Mouse (Mus musculus) lung, embryonic 16.5 days (tissue): ENCODE data around the gene Hoxb5. TPM values are rescaled to one million over a fixed set of nuclear protein-coding genes. Genes with fewer than 3 reads are reported as not detected.
A peak's percentile ranks its signal among the peaks of the same experiment; 100 is the strongest.

ENCODE experiments used
- ATAC-seq: fragments of 200-750 bp; cut with Nextera tagmentation; 2 replicates; pipeline ENCODE4 v1.8.0; 2017; ENCODE audit warnings: low read depth, mild to moderate bottlenecking, moderate library complexity
- H3K27ac ChIP-seq: fragments of 300-500 bp; sonication (generic); 2 replicates; pipeline ENCODE4 v1.5.1; 2014; ENCODE audit warnings: mild to moderate bottlenecking, control low read depth, low read length
- H3K27me3 ChIP-seq: fragments of 300-500 bp; sonication (generic); 2 replicates; pipeline ENCODE4 v1.6.1; 2014; ENCODE audit warnings: low read depth, low read length, mixed read lengths; ENCODE audit not compliant: control insufficient read depth, insufficient read depth
- H3K36me3 ChIP-seq: fragments of 300-500 bp; sonication (generic); 2 replicates; pipeline ENCODE4 v1.6.1; 2014; ENCODE audit warnings: low read length; ENCODE audit not compliant: control insufficient read depth, insufficient read depth
- H3K4me1 ChIP-seq: fragments of 300-500 bp; sonication (generic); replicated peaks from 2 replicates; pipeline ENCODE4 v1.6.1; 2014; ENCODE audit warnings: low read length, mixed read lengths; ENCODE audit not compliant: control insufficient read depth, insufficient read depth
- H3K4me2 ChIP-seq: fragments of 300-500 bp; sonication (generic); 2 replicates; pipeline ENCODE4 v1.6.1; 2014; ENCODE audit warnings: low read depth, low read length, control low read depth
- H3K4me3 ChIP-seq: fragments of 300-500 bp; sonication (generic); 2 replicates; pipeline ENCODE4 v1.5.1; 2014; ENCODE audit warnings: mild to moderate bottlenecking, low read length, control low read depth
- H3K9ac ChIP-seq: fragments of 300-500 bp; sonication (generic); 2 replicates; pipeline ENCODE4 v1.6.1; 2014; ENCODE audit warnings: low read length, control low read depth
- H3K9me3 ChIP-seq: fragments of 300-500 bp; sonication (generic); 2 replicates; pipeline ENCODE4 v1.6.1; 2016; ENCODE audit warnings: low read length; ENCODE audit not compliant: control insufficient read depth
- WGBS: fragments of 180-500 bp; shearing (Covaris S2); extraction: QIAGEN DNeasy Blood & Tissue Kit; methylation state at CpG from one replicate; pipeline ENCODE4 v1.1.7; 2014; 5-methylcytosine and 5-hydroxymethylcytosine counted together
- polyA plus RNA-seq: library from polyadenylated mRNA; unstranded; fragments of >200 nt; fragmentation: Nextera tagmentation; extraction: Ambion mirVana; gene quantifications from 2 replicates; pipeline ENCODE4 v1.2.1, GENCODE M21; 2015

Gene Hoxb5
- polyA plus RNA-seq, 1 experiment from 2014 or later: 46.6 TPM

- peak overlapping the region; percentile 94 for H3K27ac ChIP-seq
These were observed 18.7 kb downstream of the Hoxb5 start for GRCm38 (mm10) chr11:96321846-96322245.

DNA sequence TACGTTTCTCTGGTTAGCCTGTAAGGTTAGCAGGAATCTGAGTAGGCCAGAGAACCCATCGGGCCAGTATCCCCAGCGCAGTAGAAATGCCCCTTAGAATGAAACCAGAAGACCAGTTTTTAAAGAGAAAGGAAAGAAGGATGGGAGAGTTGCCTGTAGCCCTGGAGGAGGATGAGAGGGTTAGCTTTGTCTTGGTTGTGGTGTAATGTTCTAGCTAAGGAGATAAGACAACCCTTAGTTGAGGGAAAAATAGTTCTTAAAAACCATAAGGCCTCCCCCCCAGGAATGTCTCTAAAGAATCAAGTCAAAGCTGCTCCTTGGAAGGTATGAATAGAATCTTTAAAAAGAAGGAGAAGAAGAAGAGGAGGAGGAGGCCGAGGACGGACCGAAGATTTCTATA is 19.6 kb downstream of the Hoxb5 start:
- H3K4me2 ChIP-seq: peak overlapping the region; percentile 79
- peaks cover 8% of the 10 kb centered on the region for H3K4me1 ChIP-seq
- H3K27ac ChIP-seq: peak overlapping the region; percentile 94
- H3K9ac ChIP-seq: peak overlapping the region; percentile 69
- H3K27me3 ChIP-seq: peaks cover 23% of the 10 kb centered on the region
- H3K4me3 ChIP-seq: peak overlapping the region; percentile 45
- no peaks in the 10 kb centered on the region for H3K9me3 ChIP-seq
- WGBS: 14% methylated on average over 6 of the region's 6 CpGs
- ATAC-seq: no peak
- H3K36me3 ChIP-seq: no peaks in the 10 kb centered on the region

More at GRCm38 (mm10) chr11:96321846-96322245, 18.7 kb downstream of the Hoxb5 start:
- Histone ChIP-seq H3K4me2 (peak overlapping the region; percentile 79), H3K9me3 (no peaks in the 10 kb centered on the region), H3K4me3 (peak overlapping the region; percentile 28), H3K27me3 (peaks cover 16% of the 10 kb centered on the region), H3K4me1 (peaks cover 1% of the 10 kb centered on the region; the same call in 1 of the 2 replicates), H3K9ac (peak overlapping the region; percentile 69), H3K36me3 (no peaks in the 10 kb centered on the region)
- no peak for ATAC-seq
- WGBS: 14% methylated on average over 5 of the region's 5 CpGs

- H3K4me1 ChIP-seq: peaks cover 8% of the 10 kb centered on the region
- 18% methylated on average over 10 of the region's 10 CpGs for WGBS
These were observed 20.0 kb downstream of the Hoxb5 start, which contains the start of gene Hoxb3 for GRCm38 (mm10) chr11:96323154-96323553. Gene Hoxb3, plus strand, starts transcription at chr11:96323326.

GRCm38 (mm10) chr11:96324125-96324524 is 21.0 kb downstream of the Hoxb5 start:
- Histone ChIP-seq H3K27me3 (peaks cover 17% of the 10 kb centered on the region), H3K36me3 (no peaks in the 10 kb centered on the region), H3K4me1 (peaks cover 10% of the 10 kb centered on the region), H3K4me3 (peak overlapping the region; percentile 45), H3K4me2 (peak overlapping the region; percentile 79), H3K9me3 (no peaks in the 10 kb centered on the region), H3K9ac (peak overlapping the region; percentile 79), H3K27ac (peak overlapping the region; percentile 94)
- 14% methylated on average over 5 of the region's 5 CpGs for WGBS
- no peak for ATAC-seq

More at GRCm38 (mm10) chr11:96323154-96323553, 20.0 kb downstream of the Hoxb5 start, which contains the start of gene Hoxb3:
- Histone ChIP-seq H3K4me2 (peak within 1 kb of the TSS; percentile 79), H3K27me3 (peaks cover 19% of the 10 kb centered on the region), H3K4me3 (peak within 1 kb of the TSS; percentile 45), H3K9ac (peak within 1 kb of the TSS; percentile 79), H3K9me3 (no peaks in the 10 kb centered on the region), H3K36me3 (no peaks in the 10 kb centered on the region), H3K27ac (peak within 1 kb of the TSS; percentile 94)
- no peak for ATAC-seq

- WGBS: 15% methylated on average over 8 of the region's 8 CpGs
- peak overlapping the region; percentile 79 for H3K4me2 ChIP-seq
- H3K36me3 ChIP-seq: no peaks in the 10 kb centered on the region
- H3K27ac ChIP-seq: peak overlapping the region; percentile 94
- H3K27me3 ChIP-seq: peaks cover 19% of the 10 kb centered on the region
- peak overlapping the region; percentile 45 for H3K4me3 ChIP-seq
- no peak for ATAC-seq
- H3K9me3 ChIP-seq: no peaks in the 10 kb centered on the region
- peak overlapping the region; percentile 79 for H3K9ac ChIP-seq
- H3K4me1 ChIP-seq: peaks cover 15% of the 10 kb centered on the region
These were observed 21.8 kb downstream of the Hoxb5 start for GRCm38 (mm10) chr11:96324965-96325364.

DNA sequence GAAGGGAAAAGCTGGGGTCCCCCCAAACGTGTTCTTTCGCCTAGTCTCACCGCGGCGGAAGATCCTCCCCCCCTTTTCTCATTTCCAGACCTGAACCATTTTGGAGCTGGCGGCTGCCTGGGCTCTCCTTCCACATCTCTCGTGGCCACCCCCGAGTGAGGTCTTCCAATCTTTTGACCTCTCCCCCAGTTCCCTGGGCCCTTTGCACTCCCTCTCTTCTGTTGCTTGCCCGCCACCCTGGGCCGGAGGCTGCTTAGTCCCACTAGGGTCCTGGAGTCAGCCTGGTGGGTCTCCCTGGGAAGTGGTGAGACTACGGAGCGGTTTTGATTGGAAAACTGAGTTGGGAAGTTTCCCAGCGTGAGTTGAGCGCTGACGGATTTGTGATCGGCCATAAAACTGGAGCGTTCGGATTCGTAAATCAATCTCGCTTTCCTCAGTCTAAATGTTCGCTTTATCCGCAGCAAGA is 22.6 kb downstream of the Hoxb5 start:
- no peaks in the 10 kb centered on the region for H3K9me3 ChIP-seq
- peaks cover 23% of the 10 kb centered on the region for H3K27me3 ChIP-seq
- WGBS: 14% methylated on average over 22 of the region's 22 CpGs
- peak overlapping the region; percentile 79 for H3K9ac ChIP-seq
- H3K4me3 ChIP-seq: peak overlapping the region; percentile 45
- peak overlapping the region; percentile 94 for H3K27ac ChIP-seq
- ATAC-seq: no peak
- peaks cover 19% of the 10 kb centered on the region for H3K4me1 ChIP-seq
- H3K36me3 ChIP-seq: no peaks in the 10 kb centered on the region
- peak overlapping the region; percentile 79 for H3K4me2 ChIP-seq

DNA sequence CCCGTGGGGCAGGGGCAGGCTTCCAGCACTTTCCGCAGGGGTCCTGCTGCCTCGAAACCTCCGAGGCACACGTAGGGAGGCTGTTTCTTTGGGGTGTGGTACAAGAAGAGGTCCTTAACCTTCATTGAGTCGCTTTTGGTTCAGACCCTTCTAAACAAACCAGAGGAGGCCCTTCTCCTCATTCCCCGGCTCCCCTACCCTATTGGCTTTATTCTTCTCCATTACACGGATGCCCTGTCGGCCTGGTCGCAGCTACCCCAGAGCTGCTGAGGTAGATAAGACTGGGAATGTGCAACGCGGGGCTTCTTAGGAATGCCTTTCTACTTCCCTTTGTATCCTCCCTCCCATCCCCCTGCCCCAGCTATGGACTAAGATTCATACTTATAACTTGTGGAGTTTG is 23.6 kb downstream of the Hoxb5 start:
- peaks cover 24% of the 10 kb centered on the region for H3K27me3 ChIP-seq
- WGBS: 11% methylated on average over 12 of the region's 12 CpGs
- no peak for ATAC-seq
- no peaks in the 10 kb centered on the region for H3K9me3 ChIP-seq
- H3K4me1 ChIP-seq: peaks cover 19% of the 10 kb centered on the region
- H3K4me3 ChIP-seq: peak overlapping the region; percentile 45
- H3K9ac ChIP-seq: peak overlapping the region; percentile 79
- peak overlapping the region; percentile 79 for H3K4me2 ChIP-seq
- no peaks in the 10 kb centered on the region for H3K36me3 ChIP-seq
- H3K27ac ChIP-seq: peak overlapping the region; percentile 94

DNA sequence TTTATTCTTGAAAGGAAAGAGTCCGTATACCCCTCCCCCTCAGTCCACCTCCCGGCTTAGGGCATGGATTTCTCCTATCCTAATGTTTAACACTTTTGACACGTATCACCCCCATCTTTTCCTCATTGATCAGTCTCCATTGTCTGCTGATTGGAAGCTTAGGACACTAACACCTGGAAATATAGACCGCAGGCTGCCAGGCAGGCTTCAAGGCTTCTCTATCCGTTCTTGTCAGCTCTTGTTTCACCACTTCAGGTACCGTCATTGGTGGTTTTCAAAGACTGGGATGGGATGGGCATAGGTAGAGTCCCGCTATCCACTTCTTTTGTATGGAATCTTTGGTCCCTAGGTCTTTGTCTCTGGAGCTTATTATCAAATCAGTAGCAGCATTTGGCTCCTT is 24.0 kb downstream of the Hoxb5 start:
- H3K4me1 ChIP-seq: peaks cover 19% of the 10 kb centered on the region
- no peak for ATAC-seq
- H3K4me2 ChIP-seq: peak overlapping the region; percentile 79
- no peaks in the 10 kb centered on the region for H3K9me3 ChIP-seq
- H3K36me3 ChIP-seq: no peaks in the 10 kb centered on the region
- peak overlapping the region; percentile 79 for H3K9ac ChIP-seq
- H3K4me3 ChIP-seq: peak overlapping the region; percentile 45
- peaks cover 25% of the 10 kb centered on the region for H3K27me3 ChIP-seq
- H3K27ac ChIP-seq: peak overlapping the region; percentile 94
- WGBS: 15% methylated on average over 7 of the region's 7 CpGs

GRCm38 (mm10) chr11:96327750-96328149 is 24.6 kb downstream of the Hoxb5 start:
- Histone ChIP-seq H3K27me3 (peaks cover 22% of the 10 kb centered on the region), H3K9me3 (no peaks in the 10 kb centered on the region), H3K27ac (peak overlapping the region; percentile 94), H3K4me2 (peak overlapping the region; percentile 79), H3K9ac (peak overlapping the region; percentile 79), H3K4me1 (peaks cover 19% of the 10 kb centered on the region), H3K4me3 (peak overlapping the region; percentile 35), H3K36me3 (no peaks in the 10 kb centered on the region)
- no peak for ATAC-seq
- 19% methylated on average over 5 of the region's 5 CpGs for WGBS
